Mouse (Mus musculus): ENCODE measurements around the gene Plekha4. TPM values are rescaled to one million over a fixed set of nuclear protein-coding genes. Genes with fewer than 3 reads are reported as not detected.
A peak's percentile ranks its signal among the peaks of the same experiment; 100 is the strongest.

The Plekha4 gene
- polyA plus RNA-seq, 1 experiment from 2014 or later: 0.80 TPM

GRCm38 (mm10) chr7:45489578-45489977, 36.6 kb upstream of the Plekha4 start:
- no peak for ATAC-seq
- no peak overlapping the region for H3K27ac ChIP-seq (ENCODE audit: low read depth, low read length)
- 67% methylated on average over 7 of the region's 7 CpGs for WGBS
- no peak overlapping the region for H3K4me3 ChIP-seq (ENCODE audit: low read depth, low read length)
- no peak for TF ChIP-seq CTCF (IDR thresholded peaks at IDR 0.05; ENCODE audit: low read depth)
- H3K36me3 ChIP-seq (ENCODE audit: control insufficient read depth, insufficient read depth): peaks cover 23% of the 10 kb centered on the region
- no peak overlapping the region for H3K9ac ChIP-seq (ENCODE audit: low read depth, low read length)
- no peaks in the 10 kb centered on the region for H3K9me3 ChIP-seq (ENCODE audit: control insufficient read depth)
- H3K27me3 ChIP-seq (replicated peaks; ENCODE audit: control insufficient read depth, insufficient read depth, low read length): no peaks in the 10 kb centered on the region
- no peak overlapping the region for H3K4me2 ChIP-seq (replicated peaks; ENCODE audit: low read depth)
- no peaks in the 10 kb centered on the region for H3K4me1 ChIP-seq (replicated peaks; ENCODE audit: control insufficient read depth, insufficient read depth, low read length)

GRCm38 (mm10) chr7:45490822-45491221, 35.3 kb upstream of the Plekha4 start:
- Histone ChIP-seq H3K4me3 (ENCODE audit: low read depth, low read length) (no peak overlapping the region), H3K4me1 (replicated peaks; ENCODE audit: control insufficient read depth, insufficient read depth, low read length) (no peaks in the 10 kb centered on the region), H3K36me3 (ENCODE audit: control insufficient read depth, insufficient read depth) (peaks cover 35% of the 10 kb centered on the region), H3K4me2 (replicated peaks; ENCODE audit: low read depth) (no peak overlapping the region), H3K27ac (ENCODE audit: low read depth, low read length) (no peak overlapping the region), H3K9me3 (ENCODE audit: control insufficient read depth) (no peaks in the 10 kb centered on the region), H3K9ac (ENCODE audit: low read depth, low read length) (no peak overlapping the region), H3K27me3 (replicated peaks; ENCODE audit: control insufficient read depth, insufficient read depth, low read length) (no peaks in the 10 kb centered on the region)
- WGBS: 46% methylated on average over 9 of the region's 9 CpGs
- TF ChIP-seq CTCF (IDR thresholded peaks at IDR 0.05; ENCODE audit: low read depth): peak; percentile 15; the same call in 1 of the 2 replicates
- ATAC-seq: peak; percentile 22; the same call in 1 of the 2 replicates

- Histone ChIP-seq H3K4me2 (replicated peaks; ENCODE audit: low read depth) (no peak overlapping the region; the same call in 1 of the 2 replicates), H3K4me3 (ENCODE audit: low read depth, low read length) (no peak overlapping the region), H3K9ac (ENCODE audit: low read depth, low read length) (no peak overlapping the region), H3K36me3 (ENCODE audit: control insufficient read depth, insufficient read depth) (peaks cover 39% of the 10 kb centered on the region), H3K9me3 (ENCODE audit: control insufficient read depth) (no peaks in the 10 kb centered on the region), H3K27ac (ENCODE audit: low read depth, low read length) (no peak overlapping the region), H3K27me3 (replicated peaks; ENCODE audit: control insufficient read depth, insufficient read depth, low read length) (no peaks in the 10 kb centered on the region), H3K4me1 (replicated peaks; ENCODE audit: control insufficient read depth, insufficient read depth, low read length) (no peaks in the 10 kb centered on the region)
- peak; percentile 38; the same call in 1 of the 2 replicates for ATAC-seq
- 11% methylated on average over 3 of the region's 3 CpGs for WGBS
- TF ChIP-seq CTCF (IDR thresholded peaks at IDR 0.05; ENCODE audit: low read depth): no peak
Observed at GRCm38 (mm10) chr7:45491264-45491663, 34.9 kb upstream of the Plekha4 start.

DNA sequence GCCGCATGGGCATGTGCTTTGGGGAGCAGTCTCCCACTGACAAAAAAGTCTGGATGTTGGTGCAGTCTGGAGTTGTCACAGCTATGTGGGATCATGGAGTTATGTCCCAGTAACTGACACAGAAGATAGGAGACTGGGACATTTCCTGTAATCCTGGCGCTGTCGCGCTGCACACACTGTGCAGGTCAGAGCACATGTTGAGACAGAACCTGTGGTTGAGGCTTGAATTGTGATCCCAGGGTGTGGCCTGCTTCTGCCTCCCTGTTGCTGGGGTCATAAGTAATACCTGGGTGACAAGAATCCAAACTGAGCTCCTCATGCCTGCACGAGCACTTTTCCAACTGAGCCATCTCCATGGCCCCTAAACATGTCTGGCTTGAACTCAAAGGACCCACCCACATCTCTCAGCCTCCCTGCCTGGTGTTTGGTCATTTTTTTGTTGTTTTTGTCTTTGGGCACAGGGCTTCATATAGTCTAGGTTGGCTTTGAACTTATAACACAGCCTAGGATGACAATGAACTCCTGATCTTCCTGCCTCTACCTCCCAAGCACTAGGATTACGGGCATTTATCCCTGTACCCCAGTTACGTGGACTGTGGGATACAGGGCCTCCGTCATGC, 33.8 kb upstream of the Plekha4 start:
- WGBS: 95% methylated on average over 8 of the region's 8 CpGs
- Histone ChIP-seq H3K4me1 (replicated peaks; ENCODE audit: control insufficient read depth, insufficient read depth, low read length) (no peaks in the 10 kb centered on the region), H3K27me3 (replicated peaks; ENCODE audit: control insufficient read depth, insufficient read depth, low read length) (no peaks in the 10 kb centered on the region), H3K4me3 (ENCODE audit: low read depth, low read length) (no peak overlapping the region), H3K36me3 (ENCODE audit: control insufficient read depth, insufficient read depth) (peaks cover 50% of the 10 kb centered on the region), H3K27ac (ENCODE audit: low read depth, low read length) (no peak overlapping the region), H3K9ac (ENCODE audit: low read depth, low read length) (no peak overlapping the region), H3K4me2 (replicated peaks; ENCODE audit: low read depth) (no peak overlapping the region), H3K9me3 (ENCODE audit: control insufficient read depth) (no peaks in the 10 kb centered on the region)
- no peak for TF ChIP-seq CTCF (IDR thresholded peaks at IDR 0.05; ENCODE audit: low read depth)
- no peak for ATAC-seq

DNA sequence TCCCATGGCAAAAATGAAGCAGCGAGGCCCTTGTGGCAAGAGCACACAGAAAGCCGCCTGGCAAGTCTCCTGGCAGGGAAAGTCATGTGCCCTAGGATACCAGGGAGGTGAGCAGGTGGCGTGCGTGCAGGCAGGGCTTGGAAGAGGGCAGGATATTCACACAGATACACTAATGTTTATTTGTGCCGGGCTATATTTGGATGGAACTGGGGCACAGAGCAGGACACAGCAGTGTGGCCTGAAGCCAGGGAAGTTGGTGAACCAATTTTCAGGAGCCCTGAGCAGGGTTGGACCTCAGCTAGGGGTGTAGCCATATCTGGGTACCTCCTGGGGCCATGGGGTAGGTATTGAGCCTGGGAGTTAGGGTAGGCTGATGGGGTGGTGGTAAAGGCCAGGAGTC, 33.2 kb upstream of the Plekha4 start:
- H3K9ac ChIP-seq (ENCODE audit: low read depth, low read length): no peak overlapping the region
- H3K4me1 ChIP-seq (replicated peaks; ENCODE audit: control insufficient read depth, insufficient read depth, low read length): no peaks in the 10 kb centered on the region
- 86% methylated on average over 5 of the region's 5 CpGs for WGBS
- H3K4me2 ChIP-seq (replicated peaks; ENCODE audit: low read depth): no peak overlapping the region
- no peak overlapping the region for H3K4me3 ChIP-seq (ENCODE audit: low read depth, low read length)
- no peaks in the 10 kb centered on the region for H3K9me3 ChIP-seq (ENCODE audit: control insufficient read depth)
- H3K36me3 ChIP-seq (ENCODE audit: control insufficient read depth, insufficient read depth): peaks cover 54% of the 10 kb centered on the region
- H3K27ac ChIP-seq (ENCODE audit: low read depth, low read length): no peak overlapping the region
- no peak for ATAC-seq
- TF ChIP-seq CTCF (IDR thresholded peaks at IDR 0.05; ENCODE audit: low read depth): no peak
- H3K27me3 ChIP-seq (replicated peaks; ENCODE audit: control insufficient read depth, insufficient read depth, low read length): no peaks in the 10 kb centered on the region

DNA sequence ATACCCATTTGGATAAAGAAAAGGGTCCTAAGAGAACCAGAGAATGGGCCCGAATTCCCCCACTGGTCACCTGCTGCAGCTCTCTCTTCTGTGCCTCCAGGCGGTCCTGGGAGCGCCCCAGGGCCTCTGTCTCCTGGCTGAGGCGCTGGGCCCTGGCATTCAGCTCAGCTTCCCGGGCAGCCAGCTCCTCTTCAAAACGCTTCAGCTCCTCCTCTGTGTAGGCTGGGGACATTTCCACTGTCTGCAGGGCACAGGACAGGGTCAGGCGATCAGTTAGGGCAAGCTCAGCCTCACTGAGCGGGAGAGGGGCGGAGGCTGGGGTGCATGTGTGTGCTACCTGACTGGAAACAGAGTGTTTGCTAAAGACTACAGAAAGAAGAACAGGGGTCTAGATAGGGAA, 31.6 kb upstream of the Plekha4 start:
- Histone ChIP-seq H3K4me2 (replicated peaks; ENCODE audit: low read depth) (no peak overlapping the region), H3K27me3 (replicated peaks; ENCODE audit: control insufficient read depth, insufficient read depth, low read length) (no peaks in the 10 kb centered on the region), H3K36me3 (ENCODE audit: control insufficient read depth, insufficient read depth) (peaks cover 69% of the 10 kb centered on the region), H3K4me1 (replicated peaks; ENCODE audit: control insufficient read depth, insufficient read depth, low read length) (no peaks in the 10 kb centered on the region), H3K4me3 (ENCODE audit: low read depth, low read length) (no peak overlapping the region), H3K27ac (ENCODE audit: low read depth, low read length) (no peak overlapping the region), H3K9me3 (ENCODE audit: control insufficient read depth) (no peaks in the 10 kb centered on the region), H3K9ac (ENCODE audit: low read depth, low read length) (no peak overlapping the region)
- TF ChIP-seq CTCF (IDR thresholded peaks at IDR 0.05; ENCODE audit: low read depth): no peak
- ATAC-seq: no peak
- 94% methylated on average over 9 of the region's 9 CpGs for WGBS

All from intestine, postnatal 0 days (tissue).